Mouse (Mus musculus): ENCODE results near the gene Wfdc9. TPM values are rescaled to one million over a fixed set of nuclear protein-coding genes. Genes with fewer than 3 reads are reported as not detected.

Wfdc9 gene
- total RNA-seq (2014; rRNA removed) (not detected in 2 replicates), polyA plus RNA-seq (2015; fragmentation: Nextera tagmentation; extraction: Ambion mirVana) (not detected in 2 replicates)

- H3K27me3 ChIP-seq (ENCODE audit: insufficient read depth, low read length) = no peaks in the 10 kb centered on the region
- no peak for TF ChIP-seq CTCF (IDR thresholded peaks at IDR 0.05; ENCODE audit: low read depth)
- no peak within 1 kb of the TSS for H3K9ac ChIP-seq (replicated peaks; ENCODE audit: low read length)
- H3K4me3 ChIP-seq (ENCODE audit: low read length) = no peak within 1 kb of the TSS
- no peaks in the 10 kb centered on the region for H3K36me3 ChIP-seq (ENCODE audit: insufficient read depth, low read length)
- DNase-seq (ENCODE audit: low spot score) (no peak), ATAC-seq (no peak)
- no peak within 1 kb of the TSS for H3K27ac ChIP-seq
- no peak within 1 kb of the TSS for H3K4me2 ChIP-seq (ENCODE audit: low read depth, low read length)
- H3K9me3 ChIP-seq (ENCODE audit: low read length) = no peaks in the 10 kb centered on the region
- no peaks in the 10 kb centered on the region for H3K4me1 ChIP-seq (ENCODE audit: insufficient read depth, low read length)
- WGBS = 85% methylated on average over 9 of the region's 9 CpGs
These were observed at the start of gene Wfdc9 for GRCm38 (mm10) chr2:164656483-164656882. TSS of gene Wfdc9 (minus strand) at chr2:164656583.

DNA sequence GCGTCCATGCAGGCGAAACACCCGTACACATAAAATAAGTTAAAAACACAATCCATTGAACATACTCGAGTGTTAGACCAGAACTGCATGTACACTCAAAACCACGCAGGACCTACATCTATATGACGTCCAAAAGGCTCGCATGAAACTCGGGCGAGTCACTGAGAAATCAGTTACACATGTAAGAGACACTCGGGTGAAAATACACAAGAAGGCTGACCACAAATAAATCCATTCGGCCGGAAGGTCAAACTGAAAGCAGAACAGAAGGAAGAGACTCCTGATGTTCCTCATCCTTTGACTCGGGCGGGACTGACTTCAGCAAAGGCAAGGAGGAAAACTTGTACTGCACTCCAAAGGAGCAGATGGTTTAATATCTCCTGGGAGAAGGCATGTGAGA is 49.6 kb upstream of the Wfdc9 start:
- Histone ChIP-seq H3K4me1 (ENCODE audit: insufficient read depth, low read length) (no peaks in the 10 kb centered on the region), H3K9ac (replicated peaks; ENCODE audit: low read length) (no peak overlapping the region), H3K27me3 (ENCODE audit: insufficient read depth, low read length) (no peaks in the 10 kb centered on the region), H3K4me3 (ENCODE audit: low read length) (no peak overlapping the region), H3K9me3 (ENCODE audit: low read length) (no peaks in the 10 kb centered on the region), H3K36me3 (ENCODE audit: insufficient read depth, low read length) (no peaks in the 10 kb centered on the region), H3K4me2 (ENCODE audit: low read depth, low read length) (no peak overlapping the region), H3K27ac (no peak overlapping the region)
- no peak for TF ChIP-seq CTCF (IDR thresholded peaks at IDR 0.05; ENCODE audit: low read depth)
- no peak for ATAC-seq
- no peak for DNase-seq (ENCODE audit: low spot score)
- WGBS = 92% methylated on average over 14 of the region's 14 CpGs

DNA sequence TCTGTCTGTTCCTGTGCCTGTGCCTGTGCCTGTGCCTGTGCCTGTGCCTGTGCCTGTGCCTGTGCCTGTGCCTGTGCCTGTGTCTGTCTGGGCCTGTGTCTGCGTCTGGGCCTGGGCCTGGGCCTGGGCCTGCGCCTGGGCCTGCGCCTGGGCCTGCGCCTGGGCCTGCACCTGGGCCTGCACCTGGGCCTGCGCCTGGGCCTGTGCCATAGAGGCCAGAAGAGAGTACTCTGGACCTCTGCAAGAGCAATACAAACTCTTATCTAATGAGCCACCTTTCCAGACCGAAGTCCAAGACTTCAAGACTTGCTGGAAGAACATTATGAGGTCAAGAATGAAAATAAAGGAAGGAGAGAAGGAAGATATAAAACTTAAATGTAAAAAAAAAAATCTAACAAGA is 48.9 kb upstream of the Wfdc9 start:
- H3K27me3 ChIP-seq (ENCODE audit: insufficient read depth, low read length) = no peaks in the 10 kb centered on the region
- H3K9ac ChIP-seq (replicated peaks; ENCODE audit: low read length) = no peak overlapping the region
- no peaks in the 10 kb centered on the region for H3K4me1 ChIP-seq (ENCODE audit: insufficient read depth, low read length)
- no peak for TF ChIP-seq CTCF (IDR thresholded peaks at IDR 0.05; ENCODE audit: low read depth)
- no peaks in the 10 kb centered on the region for H3K36me3 ChIP-seq (ENCODE audit: insufficient read depth, low read length)
- ATAC-seq = no peak
- H3K4me3 ChIP-seq (ENCODE audit: low read length) = no peak overlapping the region
- H3K4me2 ChIP-seq (ENCODE audit: low read depth, low read length) = no peak overlapping the region
- DNase-seq (ENCODE audit: low spot score) = no peak
- no peaks in the 10 kb centered on the region for H3K9me3 ChIP-seq (ENCODE audit: low read length)
- H3K27ac ChIP-seq = no peak overlapping the region
- 95% methylated on average over 6 of the region's 6 CpGs for WGBS

GRCm38 (mm10) chr2:164704235-164704634 is 47.9 kb upstream of the Wfdc9 start:
- ATAC-seq = no peak
- no peaks in the 10 kb centered on the region for H3K27me3 ChIP-seq (ENCODE audit: insufficient read depth, low read length)
- no peak for TF ChIP-seq CTCF (IDR thresholded peaks at IDR 0.05; ENCODE audit: low read depth)
- 80% methylated on average over 5 of the region's 5 CpGs for WGBS
- no peak overlapping the region for H3K9ac ChIP-seq (replicated peaks; ENCODE audit: low read length)
- H3K36me3 ChIP-seq (ENCODE audit: insufficient read depth, low read length) = no peaks in the 10 kb centered on the region
- no peaks in the 10 kb centered on the region for H3K9me3 ChIP-seq (ENCODE audit: low read length)
- no peak for DNase-seq (ENCODE audit: low spot score)
- H3K4me2 ChIP-seq (ENCODE audit: low read depth, low read length) = no peak overlapping the region
- no peak overlapping the region for H3K27ac ChIP-seq
- no peaks in the 10 kb centered on the region for H3K4me1 ChIP-seq (ENCODE audit: insufficient read depth, low read length)
- no peak overlapping the region for H3K4me3 ChIP-seq (ENCODE audit: low read length)

GRCm38 (mm10) chr2:164701761-164702160 is 45.4 kb upstream of the Wfdc9 start:
- 90% methylated on average over 5 of the region's 5 CpGs for WGBS
- no peaks in the 10 kb centered on the region for H3K9me3 ChIP-seq (ENCODE audit: low read length)
- no peaks in the 10 kb centered on the region for H3K4me1 ChIP-seq (ENCODE audit: insufficient read depth, low read length)
- no peak overlapping the region for H3K4me2 ChIP-seq (ENCODE audit: low read depth, low read length)
- no peak overlapping the region for H3K27ac ChIP-seq
- DNase-seq (ENCODE audit: low spot score) (no peak), ATAC-seq (no peak)
- no peak overlapping the region for H3K9ac ChIP-seq (replicated peaks; ENCODE audit: low read length)
- no peaks in the 10 kb centered on the region for H3K27me3 ChIP-seq (ENCODE audit: insufficient read depth, low read length)
- H3K36me3 ChIP-seq (ENCODE audit: insufficient read depth, low read length) = no peaks in the 10 kb centered on the region
- TF ChIP-seq CTCF (IDR thresholded peaks at IDR 0.05; ENCODE audit: low read depth) = no peak
- no peak overlapping the region for H3K4me3 ChIP-seq (ENCODE audit: low read length)

DNA sequence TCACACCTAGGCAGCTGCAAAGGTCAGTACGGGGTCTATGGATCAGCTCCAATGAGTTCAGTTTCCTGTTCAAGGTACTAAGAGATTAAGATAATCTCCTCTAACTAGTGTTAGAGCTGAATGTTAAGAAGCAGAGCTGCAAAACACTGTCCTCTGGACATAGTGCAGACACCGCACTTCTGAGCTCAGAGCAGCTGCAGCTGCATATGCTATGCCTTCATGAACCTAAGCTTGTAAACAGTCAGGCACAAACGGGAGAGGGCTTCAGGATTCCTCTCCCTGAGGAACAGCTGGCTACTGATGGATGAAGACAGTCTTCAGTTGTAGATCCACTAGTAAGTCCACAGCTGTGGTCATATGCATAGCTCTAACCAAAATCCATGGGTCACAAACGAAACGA is 44.6 kb upstream of the Wfdc9 start:
- ATAC-seq (no peak), DNase-seq (ENCODE audit: low spot score) (no peak)
- Histone ChIP-seq H3K9me3 (ENCODE audit: low read length) (no peaks in the 10 kb centered on the region), H3K27ac (no peak overlapping the region), H3K36me3 (ENCODE audit: insufficient read depth, low read length) (no peaks in the 10 kb centered on the region), H3K4me2 (ENCODE audit: low read depth, low read length) (no peak overlapping the region), H3K27me3 (ENCODE audit: insufficient read depth, low read length) (no peaks in the 10 kb centered on the region), H3K9ac (replicated peaks; ENCODE audit: low read length) (no peak overlapping the region), H3K4me1 (ENCODE audit: insufficient read depth, low read length) (no peaks in the 10 kb centered on the region), H3K4me3 (ENCODE audit: low read length) (no peak overlapping the region)
- TF ChIP-seq CTCF (IDR thresholded peaks at IDR 0.05; ENCODE audit: low read depth) = no peak
- 86% methylated on average over 5 of the region's 5 CpGs for WGBS

GRCm38 (mm10) chr2:164698201-164698600 is 41.8 kb upstream of the Wfdc9 start, which contains the start of gene Spint4:
TSS of gene Spint4 (plus strand) at chr2:164698501.
- TF ChIP-seq CTCF (IDR thresholded peaks at IDR 0.05; ENCODE audit: low read depth) = no peak
- no peak for ATAC-seq
- no peak within 1 kb of the TSS for H3K9ac ChIP-seq (replicated peaks; ENCODE audit: low read length)
- DNase-seq (ENCODE audit: low spot score) = no peak
- H3K9me3 ChIP-seq (ENCODE audit: low read length) = no peaks in the 10 kb centered on the region
- no peaks in the 10 kb centered on the region for H3K4me1 ChIP-seq (ENCODE audit: insufficient read depth, low read length)
- WGBS = 68% methylated on average over 4 of the region's 4 CpGs
- no peak within 1 kb of the TSS for H3K27ac ChIP-seq
- no peak within 1 kb of the TSS for H3K4me3 ChIP-seq (ENCODE audit: low read length)
- no peaks in the 10 kb centered on the region for H3K36me3 ChIP-seq (ENCODE audit: insufficient read depth, low read length)
- H3K4me2 ChIP-seq (ENCODE audit: low read depth, low read length) = no peak within 1 kb of the TSS
- H3K27me3 ChIP-seq (ENCODE audit: insufficient read depth, low read length) = no peaks in the 10 kb centered on the region

All from hindbrain, postnatal 0 days (tissue).